8 mouse cellular contexts compared by ENCODE assay signal in genomic region chr7:18893651-18894430, GRCm38 (mm10). TPM values are rescaled to one million over a fixed set of nuclear protein-coding genes. Genes with fewer than 3 reads are reported as not detected.
A peak's percentile ranks its signal among the peaks of the same experiment; 100 is the strongest.
DNase-seq lines count a peak whose midpoint lies in the region; ATAC-seq and TF ChIP-seq lines count a peak whose summit lies in the region.

No protein-coding gene starts in this region.

- no peaks in the 10 kb centered on the region for H3K36me3 ChIP-seq in midbrain, embryonic 15.5 days (replicated peaks)
- 0 out of 2 replicates have a peak, but pooled peaks cover 2% of the 10 kb centered on the region for H3K36me3 ChIP-seq in stomach, postnatal 0 days (ENCODE audit: control insufficient read depth, insufficient read depth, low read length)

- H3K27me3 ChIP-seq in midbrain, embryonic 15.5 days (replicated peaks), result no peaks in the 10 kb centered on the region
- H3K27me3 ChIP-seq in stomach, postnatal 0 days (ENCODE audit: control insufficient read depth, insufficient read depth, low read length), result no peaks in the 10 kb centered on the region

- peaks cover 25% of the 10 kb centered on the region for H3K4me1 ChIP-seq in midbrain, embryonic 15.5 days
- H3K4me1 ChIP-seq in stomach, postnatal 0 days (replicated peaks; ENCODE audit: control insufficient read depth, insufficient read depth), result no peaks in the 10 kb centered on the region

- H3K9ac ChIP-seq in midbrain, embryonic 15.5 days, result peak overlapping the region; percentile 46
- H3K9ac ChIP-seq in stomach, postnatal 0 days (ENCODE audit: low read length), result peak overlapping the region; percentile 64

- intact Hi-C loops in left cerebral cortex, postnatal 25 days (cut with DNase I), result loop anchor here (2.0 kb wide), 1 partner anchor 65 kb away; no protein-coding TSS in a partner anchor

- no peaks in the 10 kb centered on the region for H3K9me3 ChIP-seq in midbrain, embryonic 15.5 days
- H3K9me3 ChIP-seq in stomach, postnatal 0 days (ENCODE audit: control insufficient read depth, low read length), result no peaks in the 10 kb centered on the region

- no peak overlapping the region for H3K27ac ChIP-seq in midbrain, embryonic 15.5 days
- H3K27ac ChIP-seq in stomach, postnatal 0 days (replicated peaks), result no peak overlapping the region; the same call in 1 of the 2 replicates

- DNase-seq in left cerebral cortex, postnatal 25 days (ENCODE audit: low spot score in 2 of 2), result peak; percentile 34 to 49
- DNase-seq in left cerebral cortex, adult 9 months (ENCODE audit: low spot score in 2 of 2), result no peak
- peak; percentile 75 to 84 for DNase-seq in cerebellum, postnatal 36 days
- peak; percentile 15 to 36 for DNase-seq in gastrocnemius, adult 8-10 months (ENCODE audit: low spot score in 2 of 2)
- DNase-seq in induced T-regulatory cell, adult 2 months (ENCODE audit: low read depth), result peak; percentile 65
- peak; percentile 83 for DNase-seq in liver
- DNase-seq in stomach, postnatal 0 days (ENCODE audit: low spot score), result peak; percentile 82

- peak; percentile 12 for ATAC-seq in midbrain, embryonic 15.5 days (replicated peaks)
- peak; percentile 44 for ATAC-seq in stomach, postnatal 0 days (ENCODE audit: low FRiP score, low TSS enrichment)

- peak overlapping the region; percentile 45 for H3K4me3 ChIP-seq in midbrain, embryonic 15.5 days
- peak overlapping the region; percentile 41 for H3K4me3 ChIP-seq in stomach, postnatal 0 days (ENCODE audit: low read depth, low read length)

- no peak for TF ChIP-seq CTCF in stomach, postnatal 0 days (IDR thresholded peaks at IDR 0.05; ENCODE audit: low read depth)

- no peak for TF ChIP-seq EP300 in stomach, postnatal 0 days (optimal IDR thresholded peaks at IDR 0.05)

- WGBS in midbrain, embryonic 15.5 days, result 2% methylated on average over 41 of the region's 41 CpGs
- whole genome bisulfite sequencing in stomach, postnatal 0 days, result 4% methylated on average over 40 of the region's 41 CpGs

- H3K4me2 ChIP-seq in midbrain, embryonic 15.5 days, result peak overlapping the region; percentile 81
- H3K4me2 ChIP-seq in stomach, postnatal 0 days (replicated peaks; ENCODE audit: low read depth), result peak overlapping the region; percentile 87

RNA-seq across cellular contexts. Expression of gene Ccdc61, which starts 16.4 kb away (rescaled TPM):
- total RNA-seq in left cerebral cortex, postnatal 25 days (2021), result 10 to 100 TPM in 1 of 2 experiments, 1 to 10 TPM in 1; 9.9 to 10.5 TPM
- total RNA-seq in gastrocnemius, adult 8-10 months (2022), result 1 to 10 TPM; 4.0 to 5.6 (median 4.7) TPM
- polyA plus RNA-seq in midbrain, embryonic 15.5 days (2015; fragmentation: Nextera tagmentation; extraction: Ambion mirVana), result 24.6 and 25.8 TPM in 2 replicates
- 15.4 and 19.1 TPM in 2 replicates for polyA plus RNA-seq in stomach, postnatal 0 days (2015; fragmentation: Nextera tagmentation; extraction: Ambion mirVana)

RNA-seq across cellular contexts. Expression of gene Pglyrp1, which starts 22.7 kb away (rescaled TPM):
- 10 to 100 TPM; 23.2 to 26.3 TPM for total RNA-seq in left cerebral cortex, postnatal 25 days (2021)
- under 1 TPM in 2 of 4 experiments, not detected in 2; 0.39 to 0.45 TPM for total RNA-seq in gastrocnemius, adult 8-10 months (2022)
- polyA plus RNA-seq in midbrain, embryonic 15.5 days (2015; fragmentation: Nextera tagmentation; extraction: Ambion mirVana), result 27.0 and 27.3 TPM in 2 replicates
- 103 and 110 TPM in 2 replicates for polyA plus RNA-seq in stomach, postnatal 0 days (2015; fragmentation: Nextera tagmentation; extraction: Ambion mirVana)

RNA-seq across cellular contexts. Expression of gene Nova2, which starts 31.8 kb away (rescaled TPM):
- 10 to 100 TPM; 78.2 to 84.6 TPM for total RNA-seq in left cerebral cortex, postnatal 25 days (2021)
- 1 to 10 TPM in 1 of 4 experiments, under 1 TPM in 3; 0.63 to 1.4 (median 0.97) TPM for total RNA-seq in gastrocnemius, adult 8-10 months (2022)
- polyA plus RNA-seq in midbrain, embryonic 15.5 days (2015; fragmentation: Nextera tagmentation; extraction: Ambion mirVana), result 15.2 and 15.9 TPM in 2 replicates
- polyA plus RNA-seq in stomach, postnatal 0 days (2015; fragmentation: Nextera tagmentation; extraction: Ambion mirVana), result 0.18 and 0.22 TPM in 2 replicates

RNA-seq across cellular contexts. Expression of gene Mill2, which starts 54.1 kb away (rescaled TPM):
- 1 to 10 TPM; 1.8 to 2.1 TPM for total RNA-seq in left cerebral cortex, postnatal 25 days (2021)
- 1 to 10 TPM; 1.8 to 2.8 (median 2.1) TPM for total RNA-seq in gastrocnemius, adult 8-10 months (2022)
- polyA plus RNA-seq in midbrain, embryonic 15.5 days (2015; fragmentation: Nextera tagmentation; extraction: Ambion mirVana), result 0.73 and 0.85 TPM in 2 replicates
- 1.3 and 1.4 TPM in 2 replicates for polyA plus RNA-seq in stomach, postnatal 0 days (2015; fragmentation: Nextera tagmentation; extraction: Ambion mirVana)

Comparison
In these comparisons a context has a peak if more than half of its experiments do, and no peak if none do; other contexts are left out.
1. DNase-seq: peak in left cerebral cortex, postnatal 25 days (2 of 2), cerebellum, postnatal 36 days (2 of 2), gastrocnemius, adult 8-10 months (2 of 2), induced T-regulatory cell, adult 2 months (single experiment), liver (single experiment) and stomach, postnatal 0 days (single experiment); none in left cerebral cortex, adult 9 months (0 of 2).
2. RNA of gene Pglyrp1, which starts 22.7 kb away (total RNA-seq): 23.2 to 26.3 TPM in left cerebral cortex, postnatal 25 days; 0.39 to 0.45 TPM in gastrocnemius, adult 8-10 months; every median in the first group is over 10 times any median in the second.
3. RNA of gene Nova2, which starts 31.8 kb away (total RNA-seq): 78.2 to 84.6 TPM in left cerebral cortex, postnatal 25 days; 0.63 to 1.4 TPM in gastrocnemius, adult 8-10 months; every median in the first group is over 10 times any median in the second.